Mouse (Mus musculus) erythroid progenitor cell, adult 5-6 weeks (primary cell): ENCODE measurements around the gene Arl15. TPM values are rescaled to one million over a fixed set of nuclear protein-coding genes. Genes with fewer than 3 reads are reported as not detected.

ENCODE experiments used
- ATAC-seq: replicated peaks from 2 replicates; pipeline ENCODE4 v1.8.0; 2016; ENCODE audit warnings: moderate number of reproducible peaks, mild to moderate bottlenecking, moderate TSS enrichment, inconsistent platforms; ENCODE audit not compliant: poor library complexity, low FRiP score, severe bottlenecking
- total RNA-seq, 2 experiments: library from RNA; stranded (forward) in 1 of 2; stranded (reverse) in 1 of 2; fragments of 150-400 nt in 1 of 2; fragments of 186-747, 209-891 nt in 1 of 2; gene quantifications; 2 replicates each; pipeline versions ENCODE4 v1.2.3 to v1.2.4; 2015 to 2017; ENCODE audit warnings: low replicate concordance in 2 of 2

Gene Arl15
- total RNA-seq, 2 experiments from 2014 or later: 10.5 to 23.5 TPM

- no peak for ATAC-seq
Measured at GRCm38 (mm10) chr13:114079751-114080150, 285.4 kb downstream of the Arl15 start.

- no peak for ATAC-seq
Measured at GRCm38 (mm10) chr13:114080491-114080890, 286.2 kb downstream of the Arl15 start.

GRCm38 (mm10) chr13:114083570-114084138 is 289.3 kb downstream of the Arl15 start:
- no peak for ATAC-seq

GRCm38 (mm10) chr13:114085442-114085841 is 291.1 kb downstream of the Arl15 start:
- no peak for ATAC-seq

- no peak for ATAC-seq
Measured at GRCm38 (mm10) chr13:114086325-114086724, 292.0 kb downstream of the Arl15 start.

- ATAC-seq: no peak
Measured at GRCm38 (mm10) chr13:114086801-114087200, 292.5 kb downstream of the Arl15 start.

GRCm38 (mm10) chr13:114087696-114088465 is 293.6 kb downstream of the Arl15 start:
- ATAC-seq: no peak

- no peak for ATAC-seq
Measured at GRCm38 (mm10) chr13:114090786-114091185, 296.5 kb downstream of the Arl15 start.

- no peak for ATAC-seq
Measured at GRCm38 (mm10) chr13:114091231-114091630, 296.9 kb downstream of the Arl15 start.

- no peak for ATAC-seq
Measured at GRCm38 (mm10) chr13:114094151-114094875, 300.0 kb downstream of the Arl15 start.

GRCm38 (mm10) chr13:114095440-114095839 is 301.1 kb downstream of the Arl15 start:
- ATAC-seq: no peak

- no peak for ATAC-seq
Measured at GRCm38 (mm10) chr13:114096386-114096785, 302.1 kb downstream of the Arl15 start.

GRCm38 (mm10) chr13:114101155-114101554 is 306.9 kb downstream of the Arl15 start:
- ATAC-seq: no peak

GRCm38 (mm10) chr13:114106083-114106482 is 311.8 kb downstream of the Arl15 start:
- no peak for ATAC-seq

GRCm38 (mm10) chr13:114107499-114107898 is 313.2 kb downstream of the Arl15 start:
- ATAC-seq: no peak

- ATAC-seq: no peak
Measured at GRCm38 (mm10) chr13:114109441-114109840, 315.1 kb downstream of the Arl15 start.

- no peak for ATAC-seq
Measured at GRCm38 (mm10) chr13:114109845-114110244, 315.5 kb downstream of the Arl15 start.

- no peak for ATAC-seq
Measured at GRCm38 (mm10) chr13:114113516-114113915, 319.2 kb downstream of the Arl15 start.

GRCm38 (mm10) chr13:114114586-114114985 is 320.3 kb downstream of the Arl15 start:
- no peak for ATAC-seq

- ATAC-seq: no peak
Measured at GRCm38 (mm10) chr13:114115106-114115505, 320.8 kb downstream of the Arl15 start.
